Comparison of ENCODE assay signal across 9 mouse cellular contexts in the genomic region with DNA sequence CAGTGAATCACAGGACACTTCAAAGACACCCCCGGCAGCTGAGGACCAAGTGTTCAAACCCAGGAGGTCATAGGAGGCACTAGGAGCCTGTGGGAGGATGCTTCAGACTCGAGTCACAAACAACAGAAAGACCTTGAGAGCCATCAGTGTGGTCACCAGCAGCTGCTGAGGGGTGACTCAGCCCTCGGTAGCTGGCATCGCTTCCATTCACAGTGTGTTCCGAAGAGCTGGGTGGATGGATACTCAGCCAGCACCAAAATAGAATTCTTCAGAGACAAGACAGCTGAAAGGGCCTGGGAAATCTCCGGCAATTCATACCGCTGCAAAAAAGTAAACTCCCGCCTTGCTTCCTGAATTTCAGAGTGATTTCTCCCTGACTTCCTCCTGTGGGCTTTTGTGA.
DNase-seq lines count a peak whose midpoint lies in the region; ATAC-seq and TF ChIP-seq lines count a peak whose summit lies in the region.
"Had no signal": no experiment of that assay in that cellular context is flagged by ENCODE, and none has a peak within 500 bp of the region (broad histone marks: within the 10 kb centered on the region; RNA-seq: fewer than 3 reads in every experiment).

No protein-coding gene starts in this region.

- ATAC-seq in cerebellum, adult (ENCODE audit: insufficient number of reproducible peaks, low FRiP score, low TSS enrichment), result no peak
- ATAC-seq in midbrain, postnatal 0 days (ENCODE audit: low FRiP score), result no peak
- ATAC-seq in erythroblast, adult 5-6 weeks (replicated peaks; ENCODE audit: low FRiP score, poor library complexity, severe bottlenecking), result no peak

- no peak overlapping the region for H3K4me3 ChIP-seq in midbrain, postnatal 0 days (ENCODE audit: low read depth, low read length)
- H3K4me3 ChIP-seq: liver, embryonic 13.5 days had no signal

- no peak overlapping the region for H3K9ac ChIP-seq in midbrain, postnatal 0 days (replicated peaks; ENCODE audit: low read length, poor library complexity, severe bottlenecking)
- H3K9ac ChIP-seq: liver, embryonic 13.5 days had no signal

- H3K27ac ChIP-seq in midbrain, postnatal 0 days (ENCODE audit: low read depth, low read length), result no peak overlapping the region
- H3K27ac ChIP-seq: liver, embryonic 13.5 days had no signal

- DNase-seq in cerebellum, adult 11 months, result peak; percentile 11
- DNase-seq in adrenal gland, adult 2 months, result peak; percentile 89
- peak; percentile 74 for DNase-seq in gastrocnemius, adult 18-20 months (ENCODE audit: low spot score)
- DNase-seq in left cerebral cortex, postnatal 10 days (ENCODE audit: extremely low spot score in 1 of 2, low spot score in 2 of 2), result peak; percentile 44 to 49
- DNase-seq in embryo, embryonic 9.5 days (ENCODE audit: extremely low spot score), result no peak
- no peak for DNase-seq in midbrain, postnatal 0 days (ENCODE audit: low spot score)
- DNase-seq: liver, embryonic 13.5 days had no signal

- intact Hi-C loops in left cerebral cortex, postnatal 10 days (cut with DNase I), result loop anchor here (10.0 kb wide), 2 partner anchors 329 to 1439 kb away; no protein-coding TSS in a partner anchor

- no peak for TF ChIP-seq CTCF in midbrain, postnatal 0 days (IDR thresholded peaks at IDR 0.05)

- no peaks in the 10 kb centered on the region; the same call in 1 of the 2 replicates for H3K27me3 ChIP-seq in midbrain, postnatal 0 days (ENCODE audit: insufficient read depth, low read length)
- H3K27me3 ChIP-seq: liver, embryonic 13.5 days had no signal

- no peaks in the 10 kb centered on the region for H3K36me3 ChIP-seq in midbrain, postnatal 0 days (ENCODE audit: insufficient read depth, low read length)
- H3K36me3 ChIP-seq: liver, embryonic 13.5 days had no signal

- no peaks in the 10 kb centered on the region for H3K4me1 ChIP-seq in midbrain, postnatal 0 days (ENCODE audit: insufficient read depth, low read length)
- H3K4me1 ChIP-seq: liver, embryonic 13.5 days had no signal

- no peak overlapping the region for H3K4me2 ChIP-seq in midbrain, postnatal 0 days (ENCODE audit: low read depth, low read length, poor library complexity, severe bottlenecking)
- H3K4me2 ChIP-seq: liver, embryonic 13.5 days had no signal

- 73% methylated on average over 8 of the region's 8 CpGs for WGBS in midbrain, postnatal 0 days

- H3K9me3 ChIP-seq in midbrain, postnatal 0 days (ENCODE audit: low read length), result no peaks in the 10 kb centered on the region
- H3K9me3 ChIP-seq: liver, embryonic 13.5 days had no signal

Comparison
In these comparisons a context has a peak if more than half of its experiments do, and no peak if none do; other contexts are left out.
1. DNase-seq: peak in cerebellum, adult 11 months (single experiment), adrenal gland, adult 2 months (single experiment), gastrocnemius, adult 18-20 months (single experiment) and left cerebral cortex, postnatal 10 days (2 of 2); none in embryo, embryonic 9.5 days (single experiment) and midbrain, postnatal 0 days (single experiment).